Mouse (Mus musculus): ENCODE results near the gene Tfg.

DNA sequence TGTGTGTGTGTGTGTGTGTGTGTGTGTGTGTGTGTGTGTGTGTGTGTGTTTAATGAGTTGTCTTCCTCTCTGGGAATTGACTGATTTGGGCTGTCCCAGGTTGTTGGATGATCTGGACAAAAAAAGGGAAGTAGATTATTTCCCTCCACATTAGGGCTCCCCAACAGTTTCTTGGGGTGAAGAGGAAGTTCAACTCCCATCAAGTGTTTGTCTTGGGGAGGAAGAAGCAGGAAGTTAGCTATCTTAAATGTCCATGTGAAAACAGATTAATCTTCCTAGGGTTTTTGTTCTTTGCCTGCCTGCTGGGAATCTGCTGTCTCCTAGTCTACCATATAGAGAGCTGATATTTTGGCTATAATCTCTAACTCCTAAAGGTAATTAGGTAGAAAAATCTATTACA lies 58.4 kb downstream of the Tfg start:
- TF ChIP-seq CTCF (IDR thresholded peaks at IDR 0.05; ENCODE audit: low read depth, low read length) (no peak), POLR2A (IDR thresholded peaks at IDR 0.05; ENCODE audit: borderline replicate concordance, low read depth, low read length) (no peak)
